Mouse (Mus musculus) MEL (cell line): ENCODE data around the gene Abcb6. TPM values are rescaled to one million over a fixed set of nuclear protein-coding genes. Genes with fewer than 3 reads are reported as not detected.

Experiments
- BHLHE40 ChIP-seq: IDR thresholded peaks from 2 replicates; pipeline ENCODE4 v1.6.1; 2012; ENCODE audit warnings: low read depth, mild to moderate bottlenecking, inconsistent platforms, low read length, improper control_type of control experiment, borderline replicate concordance
- CHD1 ChIP-seq: IDR thresholded peaks from 2 replicates; pipeline ENCODE4 v1.6.1; 2012; ENCODE audit warnings: low read depth, mild to moderate bottlenecking, inconsistent platforms, low read length, improper control_type of control experiment
- CHD2 ChIP-seq: IDR thresholded peaks from 2 replicates; pipeline ENCODE4 v1.6.1; 2011; ENCODE audit warnings: low read length, improper control_type of control experiment
- GABPA ChIP-seq: IDR thresholded peaks from 2 replicates; pipeline ENCODE4 v1.6.1; 2012; ENCODE audit warnings: low read depth, mild to moderate bottlenecking, inconsistent platforms, low read length, improper control_type of control experiment, moderate library complexity
- GATA1 ChIP-seq: IDR thresholded peaks from 2 replicates; pipeline ENCODE4 v1.6.1; 2011; ENCODE audit warnings: low read depth, low read length, improper control_type of control experiment
- KAT2A ChIP-seq: conservative IDR thresholded peaks from 2 replicates; pipeline ENCODE4 v1.6.1; 2012; ENCODE audit warnings: low read depth, low read length, improper control_type of control experiment, inconsistent platforms
- MAFK ChIP-seq: IDR thresholded peaks from 2 replicates; pipeline ENCODE4 v1.6.1; 2011; ENCODE audit warnings: low read depth, mild to moderate bottlenecking, low read length, improper control_type of control experiment, borderline replicate concordance
- MYC ChIP-seq: IDR thresholded peaks from 2 replicates; pipeline ENCODE4 v1.6.1; 2011; ENCODE audit warnings: low read depth, mild to moderate bottlenecking, low read length, improper control_type of control experiment, moderate library complexity
- NRF1 ChIP-seq: IDR thresholded peaks from 2 replicates; pipeline ENCODE4 v1.6.1; 2014; ENCODE audit warnings: low read depth, mild to moderate bottlenecking, inconsistent platforms, low read length, improper control_type of control experiment, moderate library complexity; ENCODE audit not compliant: poor library complexity, insufficient read depth, severe bottlenecking
- POLR2A ChIP-seq, 2 experiments: IDR thresholded peaks; 2 replicates each; pipeline ENCODE4 v1.6.1; 2011 to 2012; ENCODE audit warnings: low read length in 2 of 2, mild to moderate bottlenecking in 2 of 2, control low read depth in 1 of 2, improper control_type of control experiment in 1 of 2, low read depth in 1 of 2, moderate library complexity in 1 of 2; ENCODE audit not compliant: control insufficient read depth in 1 of 2, insufficient read depth in 1 of 2, poor library complexity in 1 of 2
- POLR2AphosphoS2 ChIP-seq: IDR thresholded peaks from 2 replicates; pipeline ENCODE4 v1.6.1; 2011; ENCODE audit warnings: low read length, improper control_type of control experiment
- POLR2AphosphoS5 ChIP-seq: IDR thresholded peaks from 2 replicates; pipeline ENCODE4 v1.6.1; 2012; ENCODE audit warnings: low read depth, borderline replicate concordance, mild to moderate bottlenecking, inconsistent platforms, low read length, moderate library complexity, mixed read lengths
- TBP ChIP-seq: IDR thresholded peaks from 2 replicates; pipeline ENCODE4 v1.8.0; 2011; ENCODE audit warnings: low read depth, low read length, improper control_type of control experiment
- USF1 ChIP-seq: IDR thresholded peaks from 2 replicates; pipeline ENCODE4 v1.6.1; 2014; ENCODE audit warnings: low read depth, mild to moderate bottlenecking, inconsistent platforms, low read length, improper control_type of control experiment, moderate library complexity
- USF2 ChIP-seq, 2 experiments: IDR thresholded peaks; 2 replicates each; pipeline ENCODE4 v1.6.1; 2011 to 2012; ENCODE audit warnings: improper control_type of control experiment in 2 of 2, low read length in 2 of 2, borderline replicate concordance in 1 of 2, inconsistent platforms in 1 of 2, low read depth in 1 of 2, mild to moderate bottlenecking in 1 of 2; ENCODE audit not compliant: insufficient read depth in 1 of 2
- ZKSCAN1 ChIP-seq: IDR thresholded peaks from 2 replicates; pipeline ENCODE4 v1.6.1; 2012; ENCODE audit warnings: low read depth, mild to moderate bottlenecking, inconsistent platforms, low read length, improper control_type of control experiment, moderate library complexity
- ZMIZ1 ChIP-seq: IDR thresholded peaks from 2 replicates; pipeline ENCODE4 v1.6.1; 2012; ENCODE audit warnings: low read depth, mild to moderate bottlenecking, inconsistent platforms, low read length, improper control_type of control experiment, moderate library complexity
- ZNF384 ChIP-seq: IDR thresholded peaks from 2 replicates; pipeline ENCODE4 v1.6.1; 2012; ENCODE audit warnings: low read depth, mild to moderate bottlenecking, inconsistent platforms, low read length, improper control_type of control experiment
- polyA plus RNA-seq, 2 experiments: library from polyadenylated mRNA; stranded (reverse) in 1 of 2; unstranded in 1 of 2; fragments of >175 nt in 1 of 2; fragments of >200 nt in 1 of 2; gene quantifications; 2 replicates each; pipeline versions ENCODE4 v1.2.1 to v1.2.4; 2012; ENCODE audit warnings: low replicate concordance in 2 of 2, low read depth in 1 of 2; ENCODE audit not compliant: insufficient read length in 2 of 2, insufficient read depth in 1 of 2, missing spikeins in 1 of 2
- total RNA-seq: library from RNA; depleted of rRNA; stranded (reverse); fragments of 300-350 nt; gene quantifications from 2 replicates; pipeline ENCODE4 v1.2.3, GENCODE M21; 2012; rRNA removed

The Abcb6 gene
- total and polyA plus RNA-seq, 3 experiments = 73.5 to 84.4 TPM; not detected in 1

DNA sequence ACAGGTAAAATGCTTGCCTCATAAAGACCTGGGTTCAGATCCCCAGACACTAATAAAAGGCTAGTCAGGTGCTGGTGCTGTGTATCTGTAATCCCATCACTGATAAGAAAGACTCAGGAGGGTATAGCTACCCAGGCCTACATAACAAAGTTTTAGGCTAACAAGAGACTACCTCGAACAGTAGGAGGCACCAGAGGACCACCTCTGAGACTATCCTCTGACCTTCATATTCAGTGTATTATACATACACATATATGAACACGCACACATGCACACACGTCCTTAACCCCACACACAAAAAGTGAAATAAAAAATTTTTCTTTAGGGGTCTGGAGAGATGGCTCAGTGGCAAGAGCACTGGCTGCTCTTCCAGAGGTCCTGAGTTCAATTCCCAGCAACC, 58.0 kb downstream of the Abcb6 start (continued):
- no peak for TF ChIP-seq ZMIZ1
- TF ChIP-seq KAT2A = no peak
- TF ChIP-seq POLR2AphosphoS2 = no peak
- no peak for TF ChIP-seq USF1
- no peak for TF ChIP-seq POLR2A (IDR thresholded peaks at IDR 0.05; ENCODE audit: control insufficient read depth in 1 of 2, insufficient read depth in 1 of 2, low read depth in 1 of 2, low read length in 2 of 2, poor library complexity in 1 of 2)
- no peak for TF ChIP-seq POLR2AphosphoS5
- TF ChIP-seq CHD2 = no peak
- no peak for TF ChIP-seq CHD1
- peak; percentile 53 for TF ChIP-seq GATA1
- TF ChIP-seq MYC = peak; percentile 55; the same call in 1 of the 2 replicates
- TF ChIP-seq ZNF384 = no peak
- TF ChIP-seq USF2 (IDR thresholded peaks at IDR 0.05; ENCODE audit: borderline replicate concordance in 1 of 2, insufficient read depth in 1 of 2, low read depth in 1 of 2, low read length in 2 of 2) = no peak
- no peak for TF ChIP-seq ZKSCAN1
- TF ChIP-seq BHLHE40 = peak; percentile 49; the same call in 1 of the 2 replicates
- no peak for TF ChIP-seq TBP
- TF ChIP-seq GABPA = no peak
- no peak for TF ChIP-seq NRF1
- no peak for TF ChIP-seq MAFK

Other genes starting within 250 kb of the Abcb6 start
- not detected in 2 replicates for gene Cfap65, start 244.8 kb downstream of the Abcb6 start, total RNA-seq
- not detected for gene Cfap65, start 244.8 kb downstream of the Abcb6 start, polyA plus RNA-seq
- gene Ihh, start 228.7 kb downstream of the Abcb6 start, total RNA-seq = 0.04 TPM in 1 of 2 replicates, not detected in the other
- under 1 TPM in 1 of 2 experiments, not detected in 1; 0.07 TPM for gene Ihh, start 228.7 kb downstream of the Abcb6 start, polyA plus RNA-seq
- gene Nhej1, start 55.2 kb downstream of the Abcb6 start, total RNA-seq = 1.7 and 2.1 TPM in 2 replicates
- 1 to 10 TPM in 1 of 2 experiments, not detected in 1; 5.2 TPM for gene Nhej1, start 55.2 kb downstream of the Abcb6 start, polyA plus RNA-seq
- 0.08 TPM in 1 of 2 replicates, not detected in the other for gene Slc23a3, start 46.5 kb downstream of the Abcb6 start, total RNA-seq
- under 1 TPM in 1 of 2 experiments, not detected in 1; 0.15 TPM for gene Slc23a3, start 46.5 kb downstream of the Abcb6 start, polyA plus RNA-seq
- gene Cnppd1, start 37.7 kb downstream of the Abcb6 start, total RNA-seq = 46.4 and 54.4 TPM in 2 replicates
- gene Cnppd1, start 37.7 kb downstream of the Abcb6 start, polyA plus RNA-seq = 100 to 1,000 TPM in 1 of 2 experiments, 10 to 100 TPM in 1; 70.1 to 314 TPM
- gene Retreg2, start 37.6 kb downstream of the Abcb6 start, total RNA-seq = 37.1 and 38.1 TPM in 2 replicates
- 10 to 100 TPM in 1 of 2 experiments, not detected in 1; 59.2 TPM for gene Retreg2, start 37.6 kb downstream of the Abcb6 start, polyA plus RNA-seq
- gene Zfand2b, start 11.7 kb downstream of the Abcb6 start, total RNA-seq = 14.4 and 15.0 TPM in 2 replicates
- 10 to 100 TPM in 1 of 2 experiments, not detected in 1; 18.3 TPM for gene Zfand2b, start 11.7 kb downstream of the Abcb6 start, polyA plus RNA-seq
- gene Ankzf1, start 11.8 kb upstream of the Abcb6 start, total RNA-seq = 5.5 and 8.1 TPM in 2 replicates
- gene Ankzf1, start 11.8 kb upstream of the Abcb6 start, polyA plus RNA-seq = 10 to 100 TPM in 1 of 2 experiments, not detected in 1; 16.7 TPM
- gene Atg9a, start 11.8 kb upstream of the Abcb6 start, total RNA-seq = 7.8 and 10.2 TPM in 2 replicates
- gene Atg9a, start 11.8 kb upstream of the Abcb6 start, polyA plus RNA-seq = 10 to 100 TPM in 1 of 2 experiments, not detected in 1; 26.1 TPM
- 4.0 and 7.6 TPM in 2 replicates for gene Glb1l, start 30.4 kb upstream of the Abcb6 start, total RNA-seq
- 10 to 100 TPM in 1 of 2 experiments, not detected in 1; 13.0 TPM for gene Glb1l, start 30.4 kb upstream of the Abcb6 start, polyA plus RNA-seq
- gene Stk16, start 30.4 kb upstream of the Abcb6 start, total RNA-seq = 83.2 and 110 TPM in 2 replicates
- gene Stk16, start 30.4 kb upstream of the Abcb6 start, polyA plus RNA-seq = 100 to 1,000 TPM in 1 of 2 experiments, not detected in 1; 154 TPM
- gene Tuba4a, start 39.5 kb upstream of the Abcb6 start, total RNA-seq = 385 and 396 TPM in 2 replicates
- 100 to 1,000 TPM in 1 of 2 experiments, not detected in 1; 439 TPM for gene Tuba4a, start 39.5 kb upstream of the Abcb6 start, polyA plus RNA-seq
- gene A630095N17Rik, start 51.7 kb upstream of the Abcb6 start, total RNA-seq = 0.46 and 0.58 TPM in 2 replicates
- under 1 TPM in 1 of 2 experiments, not detected in 1; 0.82 TPM for gene A630095N17Rik, start 51.7 kb upstream of the Abcb6 start, polyA plus RNA-seq
- gene Dnajb2, start 56.0 kb upstream of the Abcb6 start, total RNA-seq = 10.3 and 12.9 TPM in 2 replicates
- 10 to 100 TPM in 1 of 2 experiments, not detected in 1; 18.9 TPM for gene Dnajb2, start 56.0 kb upstream of the Abcb6 start, polyA plus RNA-seq
- not detected in 2 replicates for gene Ptprn, start 84.1 kb upstream of the Abcb6 start, total RNA-seq
- gene Ptprn, start 84.1 kb upstream of the Abcb6 start, polyA plus RNA-seq = under 1 TPM in 1 of 2 experiments, not detected in 1; 0.13 TPM
- not detected in 2 replicates for gene Resp18, start 98.0 kb upstream of the Abcb6 start, total RNA-seq
- not detected for gene Resp18, start 98.0 kb upstream of the Abcb6 start, polyA plus RNA-seq
- gene Dnpep, start 137.6 kb upstream of the Abcb6 start, total RNA-seq = 34.7 and 35.9 TPM in 2 replicates
- 10 to 100 TPM in 1 of 2 experiments, not detected in 1; 59.3 TPM for gene Dnpep, start 137.6 kb upstream of the Abcb6 start, polyA plus RNA-seq
- gene Des, start 179.9 kb upstream of the Abcb6 start, total RNA-seq = 4.6 and 7.2 TPM in 2 replicates
- gene Des, start 179.9 kb upstream of the Abcb6 start, polyA plus RNA-seq = 1 to 10 TPM in 1 of 2 experiments, not detected in 1; 7.0 TPM
- 1.7 and 1.8 TPM in 2 replicates for gene Speg, start 194.9 kb upstream of the Abcb6 start, total RNA-seq
- gene Speg, start 194.9 kb upstream of the Abcb6 start, polyA plus RNA-seq = 1 to 10 TPM in 1 of 2 experiments, not detected in 1; 9.5 TPM